Mouse (Mus musculus) hindbrain, postnatal 0 days (tissue): ENCODE results near the gene Ech1. TPM values are rescaled to one million over a fixed set of nuclear protein-coding genes. Genes with fewer than 3 reads are reported as not detected.

Experiments
- ATAC-seq: fragments of 200-750 bp; cut with Nextera tagmentation; 2 replicates; pipeline ENCODE4 v1.8.0; 2017; ENCODE audit warnings: mild to moderate bottlenecking, moderate TSS enrichment, moderate library complexity
- DNase-seq: peaks from one replicate; pipeline ENCODE4 v3.0.0-alpha.2; 2015; ENCODE audit warnings: low spot score
- H3K27ac ChIP-seq: fragments of 300-500 bp; sonication (generic); 2 replicates; pipeline ENCODE4 v1.5.1; 2014; ENCODE audit warnings: mild to moderate bottlenecking
- H3K27me3 ChIP-seq: fragments of 300-500 bp; sonication (generic); 2 replicates; pipeline ENCODE4 v1.6.1; 2014; ENCODE audit warnings: low read length, mixed read lengths; ENCODE audit not compliant: insufficient read depth
- H3K36me3 ChIP-seq: fragments of 300-500 bp; sonication (generic); 2 replicates; pipeline ENCODE4 v1.6.1; 2014; ENCODE audit warnings: low read length, mixed read lengths; ENCODE audit not compliant: insufficient read depth
- H3K4me1 ChIP-seq: fragments of 300-500 bp; sonication (generic); 2 replicates; pipeline ENCODE4 v1.6.1; 2014; ENCODE audit warnings: antibody characterized with exemption, low read length, mixed read lengths; ENCODE audit not compliant: insufficient read depth
- H3K4me2 ChIP-seq: fragments of 300-500 bp; sonication (generic); 2 replicates; pipeline ENCODE4 v1.6.1; 2014; ENCODE audit warnings: low read depth, mild to moderate bottlenecking, low read length, moderate library complexity, mixed read lengths
- H3K4me3 ChIP-seq: fragments of 300-500 bp; sonication (generic); 2 replicates; pipeline ENCODE4 v1.5.1; 2014; ENCODE audit warnings: low read length
- H3K9ac ChIP-seq: fragments of 300-500 bp; sonication (generic); replicated peaks from 2 replicates; pipeline ENCODE4 v1.6.1; 2014; ENCODE audit warnings: mild to moderate bottlenecking, low read length, moderate library complexity, mixed read lengths
- H3K9me3 ChIP-seq: fragments of 300-500 bp; sonication (generic); 2 replicates; pipeline ENCODE4 v1.6.1; 2016; ENCODE audit warnings: low read length, mixed read lengths
- CTCF ChIP-seq: IDR thresholded peaks from 2 replicates; pipeline ENCODE4 v1.5.1; 2016; ENCODE audit warnings: antibody characterized with exemption, control low read depth, low read depth
- WGBS: fragments of 180-500 bp; shearing (Covaris S2); extraction: QIAGEN DNeasy Blood & Tissue Kit; methylation state at CpG from one replicate; pipeline ENCODE4 v1.1.7; 2014; 5-methylcytosine and 5-hydroxymethylcytosine counted together
- polyA plus RNA-seq: library from polyadenylated mRNA; unstranded; fragments of >200 nt; fragmentation: Nextera tagmentation; extraction: Ambion mirVana; gene quantifications from 2 replicates; pipeline ENCODE4 v1.2.1, GENCODE M21; 2015
- total RNA-seq: library from RNA; depleted of rRNA; stranded (reverse); fragments of >200 nt; gene quantifications from 2 replicates; pipeline ENCODE4 v1.2.3, GENCODE M21; 2014

Ech1 gene
- total and polyA plus RNA-seq, 2 experiments from 2014 or later = 122 to 131 TPM

GRCm38 (mm10) chr7:28814306-28815034 lies 10.5 kb upstream of the Ech1 start:
- DNase-seq = no peak
- no peaks in the 10 kb centered on the region for H3K27me3 ChIP-seq
- H3K36me3 ChIP-seq = peaks cover 52% of the 10 kb centered on the region
- 89% methylated on average over 5 of the region's 5 CpGs for WGBS
- H3K4me1 ChIP-seq = peaks cover 10% of the 10 kb centered on the region
- no peak for TF ChIP-seq CTCF
- H3K4me2 ChIP-seq = no peak overlapping the region
- no peak overlapping the region for H3K9ac ChIP-seq
- no peak for ATAC-seq
- H3K9me3 ChIP-seq = no peaks in the 10 kb centered on the region
- no peak overlapping the region for H3K27ac ChIP-seq
- H3K4me3 ChIP-seq = no peak overlapping the region

DNA sequence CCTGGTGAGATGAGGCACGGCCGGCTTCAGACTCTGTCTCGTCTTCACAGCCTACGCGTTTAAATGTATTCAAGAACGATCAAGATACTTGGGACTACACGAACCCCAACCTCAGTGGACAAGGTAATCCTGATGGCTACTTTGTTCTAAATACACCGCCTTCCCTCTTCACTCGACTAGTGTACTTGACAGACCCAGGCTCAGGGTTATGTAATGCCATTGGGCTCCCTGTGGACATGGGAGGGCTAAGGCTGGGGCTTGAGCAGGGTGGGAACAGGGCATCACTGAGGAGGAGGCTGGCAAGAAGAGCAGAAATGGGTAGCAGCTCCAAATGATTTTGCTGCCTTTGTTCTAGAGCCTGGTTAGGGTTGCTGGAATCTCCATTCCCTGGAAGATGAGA lies 9.8 kb upstream of the Ech1 start:
- H3K27ac ChIP-seq = no peak overlapping the region
- DNase-seq = no peak
- H3K4me1 ChIP-seq = peaks cover 10% of the 10 kb centered on the region
- WGBS = 88% methylated on average over 9 of the region's 9 CpGs
- ATAC-seq = no peak
- no peaks in the 10 kb centered on the region for H3K9me3 ChIP-seq
- no peak overlapping the region for H3K4me2 ChIP-seq
- peaks cover 60% of the 10 kb centered on the region for H3K36me3 ChIP-seq
- TF ChIP-seq CTCF = no peak
- H3K9ac ChIP-seq = no peak overlapping the region
- H3K27me3 ChIP-seq = no peaks in the 10 kb centered on the region
- H3K4me3 ChIP-seq = no peak overlapping the region

- DNase-seq (no peak), ATAC-seq (no peak)
- WGBS = 75% methylated on average over 9 of the region's 9 CpGs
- Histone ChIP-seq H3K27me3 (no peaks in the 10 kb centered on the region), H3K36me3 (peaks cover 68% of the 10 kb centered on the region), H3K4me1 (peaks cover 12% of the 10 kb centered on the region), H3K9me3 (no peaks in the 10 kb centered on the region), H3K9ac (no peak overlapping the region), H3K4me3 (no peak overlapping the region), H3K27ac (no peak overlapping the region), H3K4me2 (no peak overlapping the region)
- TF ChIP-seq CTCF = no peak
Observed at GRCm38 (mm10) chr7:28816201-28816600, 8.8 kb upstream of the Ech1 start.

GRCm38 (mm10) chr7:28816920-28817319 lies 8.1 kb upstream of the Ech1 start:
- no peak for ATAC-seq
- Histone ChIP-seq H3K4me1 (peaks cover 14% of the 10 kb centered on the region), H3K36me3 (peaks cover 74% of the 10 kb centered on the region), H3K27me3 (no peaks in the 10 kb centered on the region), H3K4me3 (no peak overlapping the region), H3K9ac (no peak overlapping the region), H3K9me3 (no peaks in the 10 kb centered on the region), H3K27ac (no peak overlapping the region), H3K4me2 (no peak overlapping the region)
- TF ChIP-seq CTCF = no peak
- DNase-seq = no peak
- WGBS = 86% methylated on average over 10 of the region's 10 CpGs

GRCm38 (mm10) chr7:28817524-28817923 lies 7.5 kb upstream of the Ech1 start:
- TF ChIP-seq CTCF = no peak
- Histone ChIP-seq H3K27me3 (no peaks in the 10 kb centered on the region), H3K4me1 (peaks cover 8% of the 10 kb centered on the region), H3K9ac (no peak overlapping the region), H3K4me2 (no peak overlapping the region), H3K4me3 (no peak overlapping the region), H3K36me3 (peaks cover 74% of the 10 kb centered on the region), H3K9me3 (no peaks in the 10 kb centered on the region), H3K27ac (no peak overlapping the region)
- no peak for DNase-seq
- WGBS = 62% methylated on average over 6 of the region's 6 CpGs
- ATAC-seq = no peak

GRCm38 (mm10) chr7:28817957-28818356 lies 7.1 kb upstream of the Ech1 start:
- 70% methylated on average over 4 of the region's 4 CpGs for WGBS
- no peak for DNase-seq
- H3K9ac ChIP-seq = no peak overlapping the region
- peaks cover 74% of the 10 kb centered on the region for H3K36me3 ChIP-seq
- ATAC-seq = no peak
- no peak for TF ChIP-seq CTCF
- no peak overlapping the region for H3K4me2 ChIP-seq
- H3K27me3 ChIP-seq = no peaks in the 10 kb centered on the region
- peaks cover 5% of the 10 kb centered on the region; the same call in 1 of the 2 replicates for H3K4me1 ChIP-seq
- H3K4me3 ChIP-seq = no peak overlapping the region
- H3K9me3 ChIP-seq = no peaks in the 10 kb centered on the region
- no peak overlapping the region for H3K27ac ChIP-seq

- H3K9me3 ChIP-seq = no peaks in the 10 kb centered on the region
- ATAC-seq = no peak
- H3K4me1 ChIP-seq = 0 out of 2 replicates have a peak, but pooled peaks cover 5% of the 10 kb centered on the region
Observed at GRCm38 (mm10) chr7:28818436-28818835, 6.6 kb upstream of the Ech1 start.

More at GRCm38 (mm10) chr7:28818436-28818835, 6.6 kb upstream of the Ech1 start:
- Histone ChIP-seq H3K27ac (no peak overlapping the region), H3K27me3 (no peaks in the 10 kb centered on the region), H3K36me3 (peaks cover 70% of the 10 kb centered on the region), H3K4me3 (no peak overlapping the region), H3K4me2 (no peak overlapping the region), H3K9ac (no peak overlapping the region)
- no peak for DNase-seq
- TF ChIP-seq CTCF = no peak
- WGBS = 76% methylated on average over 18 of the region's 18 CpGs
